31 mouse cellular contexts compared by ENCODE assay signal in genomic region chr10:72225084-72225483, GRCm38 (mm10).
"Had no signal": no experiment of that assay in that cellular context is flagged by ENCODE, and none has a peak within 500 bp of the region (broad histone marks: within the 10 kb centered on the region; RNA-seq: fewer than 3 reads in every experiment).

No protein-coding gene starts in this region.

- H3K27ac ChIP-seq: heart, embryonic 13.5 days; heart, embryonic 15.5 days; hindbrain, embryonic 10.5 days; hindbrain, embryonic 12.5 days; hindbrain, embryonic 13.5 days; hindbrain, embryonic 14.5 days; hindbrain, embryonic 15.5 days; hindbrain, postnatal 0 days; intestine, embryonic 15.5 days; kidney, embryonic 15.5 days; kidney, postnatal 0 days; layer of hippocampus, adult 2 months; left cerebral cortex, adult 2 months had no signal

- H3K9ac ChIP-seq: heart, embryonic 12.5 days; heart, embryonic 13.5 days; heart, embryonic 15.5 days; hindbrain, embryonic 12.5 days; hindbrain, embryonic 13.5 days; hindbrain, embryonic 14.5 days; hindbrain, embryonic 15.5 days; intestine, embryonic 15.5 days; kidney, embryonic 15.5 days had no signal

- H3K9me3 ChIP-seq: heart, embryonic 12.5 days; heart, embryonic 13.5 days; heart, embryonic 15.5 days; hindbrain, embryonic 10.5 days; hindbrain, embryonic 12.5 days; hindbrain, embryonic 13.5 days; hindbrain, embryonic 15.5 days; intestine, embryonic 15.5 days; kidney, embryonic 15.5 days had no signal

- H3K36me3 ChIP-seq: heart, embryonic 12.5 days; heart, embryonic 13.5 days; heart, embryonic 15.5 days; hindbrain, embryonic 10.5 days; hindbrain, embryonic 12.5 days; hindbrain, embryonic 13.5 days; hindbrain, embryonic 15.5 days; intestine, embryonic 15.5 days; kidney, embryonic 15.5 days had no signal

- H3K4me1 ChIP-seq: heart, embryonic 12.5 days; heart, embryonic 13.5 days; heart, embryonic 15.5 days; hindbrain, embryonic 10.5 days; hindbrain, embryonic 12.5 days; hindbrain, embryonic 13.5 days; hindbrain, embryonic 15.5 days; intestine, embryonic 15.5 days; kidney, embryonic 15.5 days had no signal

- H3K4me2 ChIP-seq: heart, embryonic 11.5 days; heart, embryonic 12.5 days; heart, embryonic 13.5 days; heart, embryonic 15.5 days; hindbrain, embryonic 12.5 days; hindbrain, embryonic 13.5 days; hindbrain, embryonic 14.5 days; hindbrain, embryonic 15.5 days; intestine, embryonic 15.5 days; kidney, embryonic 15.5 days had no signal

- H3K4me3 ChIP-seq: heart, embryonic 12.5 days; heart, embryonic 13.5 days; heart, embryonic 15.5 days; hindbrain, embryonic 10.5 days; hindbrain, embryonic 12.5 days; hindbrain, embryonic 13.5 days; hindbrain, embryonic 15.5 days; intestine, embryonic 15.5 days; kidney, embryonic 15.5 days; layer of hippocampus, adult 2 months; left cerebral cortex, adult 2 months had no signal

- H3K27me3 ChIP-seq: heart, embryonic 12.5 days; heart, embryonic 13.5 days; heart, embryonic 15.5 days; hindbrain, embryonic 12.5 days; hindbrain, embryonic 13.5 days; hindbrain, embryonic 15.5 days; intestine, embryonic 15.5 days; kidney, embryonic 15.5 days had no signal

- DNase-seq: heart, postnatal 10 days; heart, postnatal 14 days; heart, postnatal 36 days; heart, postnatal 4 days; kidney, adult 11 months; kidney, adult 18-20 months; kidney, adult 2 months; kidney, adult 8-10 months; kidney, adult 9 months; kidney, postnatal 10 days; kidney, postnatal 14 days; kidney, postnatal 25 days; kidney, postnatal 36 days; kidney, postnatal 4 days; layer of hippocampus, adult 9-11 months; layer of hippocampus, postnatal 36 days had no signal
